Comparison of ENCODE assay signal across 16 mouse cellular contexts in genomic region chr1:58188514-58189175, GRCm38 (mm10). TPM values are rescaled to one million over a fixed set of nuclear protein-coding genes. Genes with fewer than 3 reads are reported as not detected.
"Had no signal": no experiment of that assay in that cellular context is flagged by ENCODE, and none has a peak within 500 bp of the region (broad histone marks: within the 10 kb centered on the region; RNA-seq: fewer than 3 reads in every experiment).

No protein-coding gene starts in this region.

- ATAC-seq: intestine, embryonic 16.5 days had no signal

- H3K4me1 ChIP-seq: kidney, embryonic 15.5 days; limb, embryonic 12.5 days; neural tube, embryonic 13.5 days; stomach, embryonic 15.5 days had no signal

- H3K9ac ChIP-seq: kidney, embryonic 15.5 days; limb, embryonic 12.5 days; liver, embryonic 14.5 days; neural tube, embryonic 13.5 days; stomach, embryonic 15.5 days had no signal

- H3K4me2 ChIP-seq: kidney, embryonic 15.5 days; limb, embryonic 12.5 days; neural tube, embryonic 13.5 days; stomach, embryonic 15.5 days had no signal

- H3K4me3 ChIP-seq: kidney, embryonic 15.5 days; limb, embryonic 12.5 days; neural tube, embryonic 13.5 days; stomach, embryonic 15.5 days had no signal

- H3K27ac ChIP-seq: kidney, embryonic 15.5 days; limb, embryonic 12.5 days; liver, embryonic 14.5 days; neural tube, embryonic 13.5 days; stomach, embryonic 15.5 days had no signal

- H3K36me3 ChIP-seq: kidney, embryonic 15.5 days; limb, embryonic 12.5 days; neural tube, embryonic 13.5 days; stomach, embryonic 15.5 days had no signal

- H3K9me3 ChIP-seq: kidney, embryonic 15.5 days; limb, embryonic 12.5 days; neural tube, embryonic 13.5 days; stomach, embryonic 15.5 days had no signal

- DNase-seq: kidney, adult 2 months; kidney, postnatal 14 days; layer of hippocampus, postnatal 36 days; liver; lung, adult 18-20 months; retina, postnatal 1 day; right cerebral cortex, postnatal 14 days; thymus, postnatal 36 days had no signal

- H3K27me3 ChIP-seq: kidney, embryonic 15.5 days; limb, embryonic 12.5 days; neural tube, embryonic 13.5 days; stomach, embryonic 15.5 days had no signal

RNA-seq across cellular contexts. Expression of gene Aox4, which starts 21.6 kb away (rescaled TPM):
- total RNA-seq: megakaryocyte-erythroid progenitor cell, adult 5-6 weeks had no signal
- polyA plus RNA-seq: spleen, adult 2 months had no signal
